Mouse (Mus musculus) left cerebral cortex, adult 9 months (tissue): ENCODE results near the gene Asic2.

Experiments used
- DNase-seq, 2 experiments: peaks; one replicate each; pipeline ENCODE4 v3.0.0; 2022; ENCODE audit warnings: low spot score in 2 of 2

Gene Asic2

DNA sequence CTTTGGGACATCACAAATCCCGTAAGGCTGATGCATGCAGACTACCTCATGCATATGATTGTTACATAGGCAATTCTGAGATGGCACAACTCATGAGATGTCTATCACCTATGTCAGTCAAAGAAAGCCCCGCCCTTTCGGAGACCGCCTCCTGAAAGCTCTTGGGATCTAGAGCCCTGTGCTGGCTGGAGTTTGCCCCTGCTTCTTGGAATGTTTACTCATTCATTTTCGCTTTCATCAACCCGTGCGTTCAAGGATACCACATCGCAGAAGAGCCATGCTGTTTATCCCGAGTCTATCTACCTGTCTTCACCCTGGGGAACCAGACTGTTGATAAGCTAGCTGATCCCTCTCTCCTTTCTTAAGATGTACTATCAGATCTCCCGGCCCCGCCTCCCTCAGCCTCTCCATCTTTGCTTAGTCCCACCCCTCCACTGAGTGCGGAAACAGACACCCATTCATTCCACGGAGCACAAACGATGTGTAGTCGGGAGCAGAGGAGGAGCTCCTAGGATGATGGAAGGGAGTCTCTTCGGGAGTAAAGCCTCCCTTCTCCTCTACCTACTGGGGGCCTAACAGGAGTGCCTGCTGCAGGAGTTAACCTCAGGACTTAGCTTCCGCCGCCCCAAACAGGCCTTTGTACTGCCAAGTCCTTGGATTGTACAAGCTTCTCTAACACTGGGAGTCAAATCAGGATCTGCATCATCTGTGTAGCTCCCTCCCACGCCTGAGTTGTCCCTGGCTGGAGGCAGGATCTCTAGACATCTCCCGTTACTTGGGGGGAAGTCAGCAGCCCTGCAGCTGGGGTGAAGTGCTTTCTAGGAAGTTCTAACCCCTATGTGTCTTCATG lies 356.1 kb downstream of the Asic2 start:
- DNase-seq: peak in 1 of 2 experiments; percentile 50

DNA sequence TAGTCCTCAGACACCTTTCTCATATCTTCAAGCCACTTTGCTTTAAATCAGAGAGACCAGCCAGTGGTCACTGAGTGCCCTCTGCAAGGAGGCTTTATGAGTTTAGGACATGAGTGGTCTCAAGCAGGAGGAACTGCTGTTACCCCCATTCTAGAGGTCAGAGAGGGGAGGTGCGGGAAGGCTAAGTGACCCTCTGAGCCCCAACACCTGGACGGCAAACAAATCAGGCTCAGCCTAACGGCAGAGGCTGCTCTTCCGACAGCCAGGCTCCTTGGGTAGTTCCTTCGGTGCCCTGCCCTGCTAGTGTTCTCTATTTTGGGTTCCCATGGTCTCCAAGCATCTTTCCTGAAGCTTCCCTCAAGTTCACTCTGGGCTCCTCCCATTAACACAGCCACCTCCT lies 357.8 kb downstream of the Asic2 start:
- DNase-seq: no peak

DNA sequence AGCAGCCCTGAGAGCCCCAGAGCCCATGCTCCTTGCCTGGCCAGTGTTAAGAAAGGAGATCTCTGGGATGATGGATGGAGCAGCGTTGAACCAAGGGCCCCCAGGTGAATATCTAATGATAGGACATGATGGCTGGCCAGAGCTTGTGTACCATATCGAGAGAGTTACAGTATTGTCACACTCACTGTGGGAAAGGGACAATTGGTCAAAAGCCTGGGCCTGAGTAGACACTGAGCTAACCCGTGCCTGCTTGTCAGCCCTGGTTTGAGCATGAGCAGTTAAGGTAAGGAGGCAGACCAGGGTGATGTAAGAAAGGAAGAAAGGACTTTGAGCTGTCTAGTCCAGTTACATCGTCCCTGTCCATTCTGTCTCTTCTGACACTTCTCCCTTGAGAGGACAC lies 365.3 kb downstream of the Asic2 start:
- DNase-seq: no peak

- DNase-seq: no peak
Measured at GRCm38 (mm10) chr11:81601736-81602135, 366.5 kb downstream of the Asic2 start.

GRCm38 (mm10) chr11:81597601-81598000 lies 370.7 kb downstream of the Asic2 start:
- no peak for DNase-seq

DNA sequence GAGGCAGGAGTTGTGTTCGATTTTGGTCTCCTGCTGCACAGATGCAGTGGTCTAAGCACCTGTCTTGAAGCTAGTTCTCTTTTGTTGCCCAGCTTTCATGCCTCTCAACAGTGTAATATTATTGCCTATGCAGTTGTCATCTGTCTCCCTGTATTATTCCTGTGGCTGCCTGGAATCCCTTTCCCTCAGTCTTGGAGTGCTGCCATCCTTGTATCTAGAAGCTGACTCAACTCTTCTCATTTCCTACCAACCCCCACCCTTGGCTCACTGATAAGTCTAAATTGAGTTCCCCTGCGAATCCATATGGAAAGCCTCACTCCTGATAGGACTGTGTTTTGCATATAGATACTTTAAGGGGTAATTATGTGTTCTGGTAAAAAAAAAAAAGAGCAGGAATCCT lies 373.0 kb downstream of the Asic2 start:
- DNase-seq: peak in 1 of 2 experiments; percentile 62

GRCm38 (mm10) chr11:81592776-81593175 lies 375.5 kb downstream of the Asic2 start:
- no peak for DNase-seq

GRCm38 (mm10) chr11:81590911-81591310 lies 377.3 kb downstream of the Asic2 start:
- DNase-seq: no peak

DNA sequence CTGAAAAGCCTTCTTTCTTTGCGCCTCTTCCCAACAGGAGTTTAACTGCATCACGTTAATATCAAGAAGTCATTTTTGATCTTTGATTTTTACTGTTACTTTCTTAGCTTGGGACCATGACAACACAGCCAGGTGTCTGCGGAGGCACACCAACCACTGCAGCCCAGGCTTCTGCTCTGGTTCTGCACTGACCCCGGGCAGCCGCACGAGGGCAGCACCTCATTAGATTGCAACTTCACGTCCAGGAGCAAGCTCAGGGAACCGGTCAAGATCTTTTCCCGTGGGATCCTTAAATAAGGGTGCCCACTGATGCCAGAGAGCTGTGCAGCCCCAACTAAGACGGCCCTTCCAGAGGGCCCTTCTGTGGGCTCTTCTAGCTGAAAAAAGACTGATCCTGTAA lies 379.6 kb downstream of the Asic2 start:
- DNase-seq: peak in 1 of 2 experiments; percentile 85

GRCm38 (mm10) chr11:81587942-81588341 lies 380.3 kb downstream of the Asic2 start:
- peak in 1 of 2 experiments; percentile 35 for DNase-seq

DNA sequence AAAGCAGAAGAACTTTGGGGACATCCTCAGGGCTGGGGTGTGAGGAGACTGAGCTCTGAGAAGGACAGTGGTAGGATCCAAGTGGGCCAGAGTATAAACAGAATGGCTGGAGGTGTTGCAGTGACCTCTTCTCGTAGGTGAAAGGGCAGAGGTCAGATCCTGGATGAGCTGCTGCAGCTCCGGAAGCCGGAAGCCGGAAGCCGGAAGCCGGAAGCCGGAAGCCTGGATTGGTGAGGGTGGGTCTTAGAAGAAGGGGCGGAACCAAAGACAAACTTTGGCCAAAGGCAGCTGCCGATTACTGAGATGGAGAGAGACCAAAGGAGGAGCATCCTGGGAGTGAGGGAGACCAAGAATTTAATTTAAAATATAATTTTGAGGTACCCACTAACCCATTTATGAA lies 381.1 kb downstream of the Asic2 start:
- DNase-seq: no peak

DNA sequence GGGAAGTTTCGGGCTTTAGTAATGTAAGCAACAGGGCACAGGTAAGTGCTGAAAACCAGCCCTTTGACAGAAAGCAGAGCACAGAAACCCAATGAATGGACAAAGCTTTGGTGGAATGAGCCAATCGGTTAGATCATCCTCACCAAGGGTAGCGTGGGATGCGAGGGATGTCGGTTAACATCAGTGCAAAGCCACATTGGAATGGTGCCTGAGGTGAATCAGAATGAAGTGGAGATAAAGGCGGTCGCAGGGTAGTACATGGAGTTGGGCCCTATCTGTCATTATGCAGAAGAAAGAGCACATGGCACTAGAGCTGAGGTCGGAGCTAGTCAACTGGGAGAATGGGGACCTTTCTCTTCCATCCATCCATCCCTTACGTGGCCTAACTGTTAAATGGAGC lies 383.8 kb downstream of the Asic2 start:
- no peak for DNase-seq

DNA sequence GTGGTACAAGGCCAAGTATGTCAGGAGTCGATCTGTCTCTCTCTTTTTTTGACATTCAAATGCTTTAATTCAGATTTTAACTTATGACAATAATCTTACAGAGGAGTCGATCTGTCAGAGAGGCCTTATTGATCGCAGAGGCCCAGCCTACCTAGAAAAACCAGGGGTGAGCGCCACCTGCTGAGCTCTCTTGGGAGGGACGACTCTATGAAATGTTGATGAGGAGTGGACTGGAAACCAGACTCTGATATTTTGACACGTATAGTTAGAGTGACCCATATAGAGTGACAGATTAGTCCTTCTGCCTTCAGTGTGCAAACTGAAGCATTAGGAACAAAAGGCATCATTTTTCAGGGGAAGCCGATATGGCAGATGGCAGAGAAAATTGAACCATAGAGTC lies 385.1 kb downstream of the Asic2 start:
- DNase-seq: no peak

- DNase-seq: no peak
Measured at GRCm38 (mm10) chr11:81582161-81582560, 386.1 kb downstream of the Asic2 start.

DNA sequence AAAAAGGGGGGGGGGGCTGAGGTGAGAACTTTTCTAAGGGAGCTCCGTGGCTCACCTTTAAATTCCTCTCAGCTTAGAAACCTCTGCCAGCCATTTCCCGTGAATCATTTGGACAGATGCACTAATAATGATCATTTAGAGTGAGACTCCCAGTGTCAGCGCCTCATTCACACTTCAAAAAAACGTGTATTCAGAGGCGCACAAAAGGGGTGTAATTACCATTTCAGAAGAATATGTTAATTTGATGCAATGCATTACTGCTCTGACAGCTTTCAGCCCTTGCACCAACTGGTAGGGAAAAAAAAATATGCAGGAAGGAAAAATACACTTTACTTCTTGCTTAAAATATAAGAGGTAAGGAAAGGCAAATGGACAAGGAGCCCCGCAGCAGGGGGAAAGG lies 388.5 kb downstream of the Asic2 start:
- DNase-seq: no peak

GRCm38 (mm10) chr11:81570406-81570805 lies 397.9 kb downstream of the Asic2 start:
- no peak for DNase-seq

DNA sequence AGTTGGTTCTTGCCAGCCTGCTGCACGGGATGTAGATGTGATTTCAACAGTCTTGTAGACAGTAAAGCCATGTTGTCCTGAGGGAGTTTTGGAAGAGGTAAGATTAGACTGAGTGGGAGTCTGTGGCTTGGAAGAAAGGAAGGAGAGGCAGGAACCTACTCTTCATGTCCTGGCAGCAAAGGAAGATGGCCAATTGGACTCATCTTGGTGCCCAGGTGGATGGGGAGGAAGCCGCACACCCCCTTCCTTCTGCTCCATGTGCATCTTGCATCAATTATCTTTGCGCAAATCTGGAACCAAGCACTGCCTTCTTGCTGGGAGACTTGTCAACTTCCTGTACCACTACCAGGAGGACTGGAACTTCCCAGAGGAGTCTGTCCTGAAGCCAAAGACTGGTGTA lies 403.4 kb downstream of the Asic2 start:
- peak in 1 of 2 experiments; percentile 61 for DNase-seq

DNA sequence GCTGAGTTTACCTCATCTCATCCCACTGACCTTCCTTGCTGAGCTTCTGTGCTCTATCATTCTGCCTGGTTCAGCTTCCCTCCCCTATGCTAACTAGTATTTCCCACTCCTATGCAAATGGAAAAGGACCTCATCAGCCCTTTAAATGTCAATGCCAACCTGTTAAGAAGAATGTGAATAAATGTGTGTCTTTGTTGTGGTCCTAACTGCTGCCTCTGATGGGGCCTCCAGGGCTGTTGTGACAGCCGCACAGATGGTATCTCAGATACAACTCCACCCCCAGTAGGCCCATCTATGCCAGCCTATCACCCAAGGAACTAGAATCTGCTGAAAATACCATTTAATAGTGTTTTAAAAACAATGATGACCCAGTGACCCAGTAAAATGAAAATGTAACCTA lies 407.9 kb downstream of the Asic2 start:
- DNase-seq: no peak

- DNase-seq: no peak
Measured at GRCm38 (mm10) chr11:81543189-81543588, 425.1 kb downstream of the Asic2 start.

DNA sequence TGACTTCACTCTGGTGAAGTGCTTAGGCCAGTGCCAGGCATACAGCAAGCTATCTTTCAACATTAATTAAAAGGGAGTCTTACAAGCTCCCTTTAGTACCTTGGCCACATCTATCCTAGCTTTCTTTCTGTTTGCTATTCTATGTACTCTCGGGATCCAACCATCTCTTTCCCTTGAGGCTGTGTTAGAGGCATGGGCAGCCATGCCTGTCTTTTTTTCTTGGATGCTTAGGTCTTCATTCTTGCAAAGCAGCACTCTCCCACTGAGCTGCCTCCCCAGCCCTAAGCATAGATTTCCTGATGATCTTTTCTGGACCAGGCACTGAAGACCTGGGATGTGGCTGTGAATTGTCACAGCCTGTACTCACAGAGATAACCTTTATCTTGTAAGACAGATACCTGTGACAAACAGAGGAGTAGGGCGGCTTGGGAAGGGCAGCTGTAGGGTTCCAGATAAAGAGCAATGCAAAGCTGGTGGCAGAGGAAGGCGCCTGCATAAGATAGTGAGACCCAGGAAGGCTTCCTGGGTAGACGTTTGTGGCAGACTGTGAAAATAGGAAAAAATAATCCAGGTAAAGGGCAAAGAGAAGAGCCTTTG lies 433.0 kb downstream of the Asic2 start:
- DNase-seq: no peak

DNA sequence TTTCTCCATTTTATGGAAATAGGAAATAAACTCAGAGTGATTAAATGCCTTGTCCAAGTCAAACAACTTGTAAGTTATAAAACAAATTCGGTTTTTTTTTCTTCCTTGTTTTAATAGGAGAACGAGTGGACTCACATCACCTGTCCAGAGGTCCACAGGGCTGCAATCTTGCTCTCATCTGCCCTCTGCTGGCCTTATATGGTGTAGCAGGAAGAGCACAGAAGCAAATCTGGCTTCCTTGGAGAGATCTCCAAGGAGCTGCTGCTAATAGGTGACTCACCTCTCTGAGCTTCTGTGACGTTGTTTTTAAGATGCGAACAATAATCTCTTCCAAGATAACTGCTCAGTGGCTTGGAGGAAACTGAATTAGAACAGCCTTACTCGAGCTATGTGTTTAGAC lies 433.6 kb downstream of the Asic2 start:
- peak in 1 of 2 experiments; percentile 72 for DNase-seq

- no peak for DNase-seq
Measured at GRCm38 (mm10) chr11:81531906-81532305, 436.4 kb downstream of the Asic2 start.

DNA sequence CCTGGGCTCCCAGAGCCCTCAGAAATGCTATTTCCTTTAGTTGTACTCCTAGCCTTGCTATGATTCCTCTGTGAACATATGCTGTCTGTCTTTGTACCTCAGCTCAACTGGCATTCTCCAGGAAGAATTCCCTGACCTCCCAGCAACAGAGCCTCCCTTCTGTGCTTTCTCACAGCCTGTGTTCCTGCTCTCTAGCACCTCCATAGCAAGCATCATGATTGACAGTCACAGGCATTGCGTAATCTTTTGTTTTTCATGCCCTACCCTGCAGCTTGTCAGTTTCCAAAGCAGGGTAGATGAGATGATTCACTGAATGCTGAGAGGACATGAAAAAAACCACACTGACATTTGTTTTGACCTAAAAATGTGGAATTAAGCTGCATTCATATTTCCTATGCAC lies 445.3 kb downstream of the Asic2 start:
- DNase-seq: no peak
